Mouse (Mus musculus): Measurements from ENCODE around the gene Crybg3.
A peak's percentile ranks its signal among the peaks of the same experiment; 100 is the strongest.
"Not testable (repeated sequence)": the region's sequence is repeated elsewhere in the genome, so short reads cannot be mapped to it uniquely, and the experiment has no call there.

Crybg3 gene

DNA sequence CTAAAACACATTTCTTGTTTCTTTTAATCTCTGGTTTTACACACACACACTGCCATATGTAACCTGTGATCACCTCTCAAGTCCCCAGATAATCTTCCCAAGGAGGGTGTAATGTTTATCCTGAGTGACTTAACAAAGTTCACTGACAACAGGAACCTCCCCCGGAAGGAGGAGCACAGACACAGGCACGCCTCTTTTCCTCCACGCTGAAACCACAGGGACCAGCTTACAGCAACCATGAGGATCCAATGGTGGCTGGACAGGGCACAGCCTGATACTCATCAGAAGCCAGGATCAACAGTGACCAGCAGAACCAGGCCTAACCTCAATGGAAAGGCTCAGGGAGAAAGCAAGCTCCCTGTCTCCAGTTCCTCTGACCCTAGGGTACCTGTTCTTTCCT lies 68.2 kb downstream of the Crybg3 start:
- no peak for DNase-seq (ENCODE audit: low spot score in 2 of 2)

DNA sequence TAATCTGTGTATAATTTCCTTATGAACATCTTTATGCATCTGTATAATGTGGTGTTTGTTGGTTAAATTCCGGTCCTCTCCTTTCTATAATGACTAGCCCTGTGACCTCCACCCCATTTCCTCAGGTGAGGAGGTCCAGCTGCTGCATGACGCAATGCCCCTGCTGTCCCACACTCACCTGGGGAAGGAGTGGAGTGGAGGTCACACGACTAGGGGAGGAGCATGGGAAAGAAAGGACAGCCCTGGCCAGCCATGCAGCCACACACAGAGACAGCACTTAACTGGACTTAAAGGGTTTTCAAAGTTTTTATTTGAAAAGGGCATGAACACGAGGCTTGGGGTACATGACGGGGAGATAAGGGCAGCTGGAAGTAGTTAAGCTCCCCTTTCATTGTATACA lies 69.5 kb downstream of the Crybg3 start:
- no peak for DNase-seq (ENCODE audit: low spot score in 2 of 2)

DNA sequence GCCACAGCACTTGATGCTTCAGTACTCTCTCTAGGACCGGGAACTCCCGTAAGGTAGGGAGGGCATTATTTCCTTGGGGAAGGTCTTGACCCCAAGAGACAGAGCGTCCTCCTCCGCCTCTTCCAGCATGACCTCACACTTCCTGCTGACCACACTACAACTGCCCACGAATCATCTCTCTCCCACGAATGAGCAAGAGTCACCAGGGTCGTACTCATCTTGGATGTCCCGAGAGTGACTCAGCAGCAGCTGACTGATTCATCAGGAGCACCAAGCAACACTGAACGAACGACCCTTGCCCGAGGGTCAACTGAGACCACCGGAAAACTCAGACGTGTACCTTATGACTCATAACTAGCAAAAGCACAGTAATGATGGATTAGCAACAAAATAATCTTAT lies 71.2 kb downstream of the Crybg3 start:
- no peak for DNase-seq (ENCODE audit: low spot score in 2 of 2)

DNA sequence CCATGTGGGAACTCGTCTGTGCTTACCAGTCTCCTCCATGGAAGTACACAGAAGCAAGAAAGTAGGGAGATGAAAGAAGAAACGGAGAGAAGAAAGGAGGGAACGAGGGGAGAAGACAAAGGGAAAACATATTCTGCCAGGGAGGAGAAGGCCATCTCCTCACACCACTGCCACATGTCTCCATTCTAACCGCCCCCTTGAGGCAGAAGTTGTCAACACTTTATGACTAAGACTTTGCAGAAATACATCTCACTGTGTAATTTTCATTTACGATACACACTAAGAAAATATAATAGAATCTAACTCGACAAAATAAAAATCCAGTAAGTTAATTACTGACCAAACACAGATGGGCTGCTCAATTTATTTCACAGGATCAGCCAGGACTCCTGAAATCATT lies 73.8 kb downstream of the Crybg3 start:
- DNase-seq (ENCODE audit: low spot score in 2 of 2), result no peak

DNA sequence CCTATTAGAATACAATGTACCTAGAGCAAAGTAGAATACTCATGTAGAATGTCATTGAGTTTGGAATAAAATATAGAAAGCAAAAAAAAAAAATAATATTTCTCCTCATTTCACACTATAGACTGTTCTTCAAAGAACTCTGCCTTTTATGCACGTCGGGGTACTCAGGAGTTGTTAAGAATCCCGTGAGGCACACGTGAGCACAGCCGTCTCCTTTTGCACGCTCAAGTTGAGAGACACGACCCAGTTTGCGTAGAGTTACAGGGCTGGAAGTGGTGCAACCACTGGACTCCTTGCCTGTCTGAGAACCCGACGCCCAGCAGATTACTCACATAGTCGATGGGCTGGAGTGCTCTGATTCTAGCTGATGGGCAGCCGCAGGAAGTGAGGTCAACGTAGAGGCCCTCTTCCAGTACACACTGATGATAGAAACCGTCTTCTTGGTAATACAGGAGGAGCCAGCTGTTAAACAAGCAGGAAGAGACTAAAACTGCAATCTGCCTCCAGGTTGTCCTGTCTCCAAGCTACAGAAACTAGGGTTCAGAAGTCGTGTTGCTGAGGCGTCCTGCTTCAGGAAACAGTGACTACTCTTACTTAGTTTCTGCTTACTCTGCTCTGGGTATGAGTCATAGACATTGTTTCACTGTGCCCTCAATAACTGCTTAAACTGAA lies 78.9 kb downstream of the Crybg3 start:
- no peak for DNase-seq (ENCODE audit: low spot score in 2 of 2)

DNA sequence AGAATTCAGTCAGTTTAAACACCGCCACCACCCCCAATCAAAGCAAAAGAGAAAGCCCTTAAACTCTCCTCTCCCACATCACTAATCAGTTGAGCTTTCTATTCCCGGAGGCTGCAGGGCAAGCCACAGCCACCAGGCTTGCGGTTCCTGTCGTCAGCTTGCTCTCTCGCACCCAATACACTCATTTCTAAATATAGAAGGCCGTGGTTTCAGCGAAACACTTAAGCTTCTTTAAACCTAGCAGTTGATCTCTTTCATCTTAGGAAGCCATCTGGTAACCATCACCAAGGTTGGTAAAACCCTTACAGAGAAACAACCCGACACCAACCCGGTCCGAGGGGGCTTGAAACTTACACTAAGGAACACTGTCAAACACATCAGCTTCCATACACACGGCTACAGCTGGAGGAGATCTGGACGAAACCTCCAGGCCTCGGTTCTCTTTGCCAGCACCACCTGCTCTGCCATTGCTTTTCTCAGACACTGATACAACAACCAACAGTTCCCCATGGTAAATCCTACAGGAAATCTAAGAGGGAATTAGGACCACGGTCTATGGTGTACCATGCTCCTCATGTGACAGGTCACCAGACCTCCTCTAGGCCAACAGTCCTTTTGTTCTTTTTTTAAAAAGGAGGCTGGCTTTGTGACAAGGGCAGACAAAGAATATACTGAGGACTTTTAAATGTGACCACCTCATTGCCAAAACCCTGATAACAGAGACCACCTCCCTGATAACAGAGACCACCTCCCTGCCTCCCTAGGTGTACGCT lies 83.1 kb downstream of the Crybg3 start:
- no peak for DNase-seq (ENCODE audit: low spot score in 2 of 2)

DNA sequence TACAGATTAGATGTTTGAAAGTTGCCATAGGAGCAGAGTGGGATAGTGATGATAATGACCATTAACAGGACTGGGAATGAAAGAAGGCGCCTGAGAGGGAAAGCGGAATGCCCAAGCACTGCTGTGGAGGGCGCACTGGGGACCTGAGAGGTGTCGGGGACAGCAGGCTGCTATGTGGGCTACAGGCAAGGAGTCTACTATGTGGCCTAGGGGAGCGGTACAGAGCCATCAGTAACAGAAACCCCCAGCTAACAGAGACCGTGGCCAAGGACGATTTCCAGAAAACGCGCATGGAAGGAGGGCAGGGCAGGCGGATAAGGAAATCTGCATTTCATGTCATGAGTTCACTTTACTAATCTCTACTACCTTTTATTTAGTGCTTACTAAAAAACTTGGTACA lies 83.8 kb downstream of the Crybg3 start:
- DNase-seq (ENCODE audit: low spot score in 2 of 2), result no peak

DNA sequence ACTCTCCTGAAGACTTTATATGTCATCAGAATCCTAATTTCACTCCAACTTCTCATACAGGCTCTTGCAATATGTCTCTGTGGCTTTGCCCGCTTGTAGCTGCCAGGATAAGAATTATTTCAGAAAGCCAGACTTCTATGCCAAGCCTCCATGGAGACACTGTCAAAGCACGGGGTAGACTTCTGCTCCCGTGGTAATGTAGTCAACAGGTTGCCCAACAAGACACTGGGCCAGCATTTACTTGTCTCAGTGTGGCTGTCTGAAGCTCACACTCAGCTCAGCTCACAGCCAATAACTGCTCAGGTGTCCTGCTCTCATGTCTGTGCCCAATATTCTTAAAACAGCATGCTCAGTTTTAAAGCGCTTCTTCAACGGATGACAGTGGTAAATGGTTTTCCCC lies 85.6 kb downstream of the Crybg3 start:
- DNase-seq (ENCODE audit: low spot score in 2 of 2), result no peak

DNA sequence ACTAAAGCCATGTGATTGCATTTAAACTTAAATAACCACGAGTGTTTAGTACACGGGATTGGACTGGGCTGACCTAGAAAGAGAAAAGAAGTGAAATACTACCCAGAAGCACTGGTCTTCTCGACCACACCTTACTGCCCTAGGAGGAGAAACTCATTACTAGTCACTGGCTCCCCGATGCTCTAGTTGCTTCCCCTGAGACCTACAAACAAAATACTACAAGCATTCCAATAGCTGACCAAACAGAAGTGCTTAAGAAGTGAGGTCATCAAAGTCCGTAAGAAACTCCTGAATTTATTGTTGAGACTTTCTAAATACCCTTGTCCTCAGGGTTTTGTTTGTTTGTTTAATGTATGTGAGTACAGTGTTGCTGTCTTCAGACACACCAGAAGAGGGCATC lies 90.9 kb downstream of the Crybg3 start:
- no peak for DNase-seq (ENCODE audit: low spot score in 2 of 2)

DNA sequence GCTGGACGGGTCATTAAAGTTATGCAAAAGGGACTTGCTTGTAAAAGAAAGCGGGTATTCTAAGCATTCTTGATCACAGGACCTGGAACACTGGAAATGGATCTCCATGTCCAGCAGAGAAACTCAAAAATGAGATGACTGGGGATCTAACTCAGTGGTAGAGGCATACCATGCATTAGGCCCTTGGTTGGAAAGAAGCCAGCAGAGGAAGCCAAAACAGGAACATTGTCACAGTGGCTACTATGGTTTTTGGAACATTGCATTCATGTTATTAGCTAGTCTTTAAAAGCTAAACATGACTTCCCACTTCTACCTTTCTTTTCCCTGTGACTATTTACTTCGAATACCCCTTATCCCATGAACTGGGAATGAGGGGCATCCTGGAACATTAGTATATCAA lies 101.6 kb downstream of the Crybg3 start:
- DNase-seq (ENCODE audit: low spot score in 2 of 2), result no peak

DNA sequence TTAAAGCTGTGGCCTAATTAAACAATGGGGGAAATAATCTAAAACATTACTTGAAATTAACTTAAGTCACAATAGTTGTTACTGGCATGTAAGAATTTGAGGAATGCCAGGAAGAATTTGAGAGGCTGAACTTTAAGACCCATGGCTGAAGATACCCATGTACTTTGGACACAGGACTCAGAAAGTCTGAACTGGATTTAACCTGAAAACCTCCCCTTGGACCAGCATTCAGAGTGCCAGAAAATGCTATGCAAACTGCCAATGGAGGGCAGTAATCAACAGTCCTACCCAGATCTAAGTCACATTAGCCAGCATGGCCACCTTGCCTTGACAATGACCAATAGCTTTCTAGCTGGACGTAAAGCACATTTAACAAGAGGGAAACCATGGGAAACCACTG lies 102.8 kb downstream of the Crybg3 start:
- no peak for DNase-seq (ENCODE audit: low spot score in 2 of 2)

DNA sequence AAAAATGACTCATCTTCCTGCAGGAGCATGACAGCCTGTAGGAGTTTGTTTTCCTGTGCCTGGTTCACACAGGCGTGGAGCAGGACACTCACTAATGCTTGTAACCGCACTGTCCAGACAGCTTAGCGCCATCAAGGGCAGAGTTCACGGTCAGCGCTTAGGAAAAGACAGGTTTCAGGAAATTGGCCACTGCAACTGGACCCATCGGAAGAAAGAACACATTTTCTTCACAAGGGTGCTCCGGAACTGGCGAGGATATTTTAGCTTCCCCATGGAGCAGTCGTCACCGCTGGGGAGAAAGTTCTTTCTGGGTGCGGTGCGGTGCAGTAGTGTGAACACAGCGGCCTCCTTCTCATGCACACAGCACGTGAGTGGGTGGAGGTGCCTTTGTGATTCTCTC lies 107.6 kb downstream of the Crybg3 start:
- DNase-seq (ENCODE audit: low spot score in 2 of 2), result no peak

DNA sequence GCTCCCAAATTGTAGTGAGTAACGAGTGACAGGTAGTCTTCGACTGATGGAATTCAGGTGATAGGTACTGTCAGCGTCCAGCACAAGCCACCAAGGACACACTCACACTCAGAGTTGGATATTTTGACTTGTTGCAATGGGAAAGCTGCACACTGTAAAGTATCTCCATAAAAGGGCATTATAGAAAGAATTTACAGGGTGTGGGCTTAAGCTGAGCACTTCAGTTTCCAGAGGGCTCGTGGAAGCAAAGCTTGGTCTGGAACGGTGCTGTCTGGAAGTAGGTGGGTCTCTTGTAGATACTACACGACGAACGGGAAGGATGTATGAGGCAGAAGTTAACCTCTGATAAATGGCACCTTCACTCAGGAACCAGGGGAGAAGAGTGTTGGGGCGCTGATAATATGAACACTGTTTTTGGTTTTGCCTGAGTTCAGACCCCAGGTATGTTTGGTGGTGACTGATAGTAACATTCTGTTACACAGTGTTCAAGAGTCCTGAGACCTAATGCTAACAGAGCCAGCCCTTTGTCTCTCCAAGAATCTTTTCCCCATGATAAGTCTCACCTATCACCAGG lies 112.7 kb downstream of the Crybg3 start:
- no peak for DNase-seq (ENCODE audit: low spot score in 2 of 2)

DNA sequence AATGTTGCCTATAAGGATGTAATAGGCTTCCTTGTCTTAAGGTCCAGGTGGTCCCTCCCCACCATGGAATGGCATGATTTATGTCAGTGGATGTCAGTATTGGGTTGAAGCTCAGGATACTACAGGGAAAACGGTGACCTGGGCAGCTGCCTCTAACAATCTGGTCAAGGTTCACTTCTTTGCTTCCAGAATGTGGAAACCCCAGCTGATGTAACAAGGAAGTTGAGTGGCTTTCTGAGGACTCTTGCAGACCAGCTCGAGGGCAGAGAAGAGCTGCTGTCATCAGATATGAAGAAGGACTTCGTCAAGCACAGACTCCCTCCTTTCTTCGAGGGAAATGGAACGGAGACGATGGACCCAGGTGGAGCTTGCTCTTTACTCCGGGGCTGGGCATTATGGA lies 113.5 kb downstream of the Crybg3 start:
- no peak for DNase-seq (ENCODE audit: low spot score in 2 of 2)

DNA sequence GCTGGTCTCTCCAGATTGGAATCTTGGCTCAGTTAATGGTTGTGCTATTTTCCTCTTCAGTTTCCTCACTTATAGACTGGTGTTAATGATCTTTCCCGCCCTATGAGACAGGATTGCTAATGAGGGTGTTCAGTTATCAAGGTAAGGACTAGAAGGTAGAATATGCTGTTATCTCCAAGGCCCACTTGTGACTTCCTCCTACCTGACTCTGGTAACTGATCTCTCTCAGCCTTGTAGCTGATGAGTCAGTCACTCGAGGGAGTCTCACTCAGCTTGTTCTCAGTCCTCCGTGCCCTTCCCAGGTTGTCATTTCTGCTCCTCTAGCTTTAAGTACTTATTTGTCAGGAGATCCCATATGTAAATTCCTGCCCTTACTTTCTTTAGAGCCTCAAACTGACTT lies 122.8 kb downstream of the Crybg3 start:
- DNase-seq (ENCODE audit: low spot score in 2 of 2), result no peak

DNA sequence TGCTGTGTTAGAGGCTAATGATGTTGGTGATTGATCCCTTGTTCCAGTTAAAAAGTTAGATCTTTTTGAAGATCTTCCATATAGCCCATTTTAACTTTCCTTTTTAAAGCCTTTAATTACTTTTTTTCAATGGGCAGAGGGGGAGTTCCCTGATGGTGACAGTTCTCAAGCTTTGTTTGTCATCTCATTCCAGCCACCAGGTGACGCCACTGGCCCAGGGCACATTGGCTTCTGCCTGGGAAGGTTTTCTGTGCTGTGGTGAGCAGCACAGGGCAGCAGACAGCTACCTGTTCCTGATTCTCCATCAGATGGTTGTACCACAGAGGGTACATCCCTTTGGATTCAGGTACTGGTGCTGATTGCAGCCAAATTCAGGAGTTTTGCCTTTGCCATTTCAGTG lies 126.0 kb downstream of the Crybg3 start:
- peak; percentile 11 to 48 for DNase-seq (ENCODE audit: low spot score in 2 of 2)

DNA sequence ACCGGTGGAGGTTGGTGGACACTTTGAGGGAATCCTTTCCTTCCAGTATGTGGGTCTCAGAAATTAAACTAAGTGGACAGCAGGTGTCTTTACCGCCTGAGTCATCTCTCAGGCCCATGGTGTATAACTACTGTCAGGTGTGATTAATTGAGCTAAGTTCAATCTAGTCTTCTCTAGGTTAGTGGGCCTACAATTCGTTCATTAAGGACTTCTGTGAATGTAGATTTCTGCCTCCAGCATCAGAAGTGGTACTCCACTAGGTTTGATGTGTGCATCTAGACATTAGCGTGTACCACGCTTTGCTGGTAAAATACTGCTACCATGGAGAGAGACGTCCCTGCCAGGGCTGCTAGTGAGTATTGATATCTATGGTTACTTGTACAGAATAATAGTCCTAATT lies 128.2 kb downstream of the Crybg3 start:
- DNase-seq (ENCODE audit: low spot score in 2 of 2), result no peak

DNA sequence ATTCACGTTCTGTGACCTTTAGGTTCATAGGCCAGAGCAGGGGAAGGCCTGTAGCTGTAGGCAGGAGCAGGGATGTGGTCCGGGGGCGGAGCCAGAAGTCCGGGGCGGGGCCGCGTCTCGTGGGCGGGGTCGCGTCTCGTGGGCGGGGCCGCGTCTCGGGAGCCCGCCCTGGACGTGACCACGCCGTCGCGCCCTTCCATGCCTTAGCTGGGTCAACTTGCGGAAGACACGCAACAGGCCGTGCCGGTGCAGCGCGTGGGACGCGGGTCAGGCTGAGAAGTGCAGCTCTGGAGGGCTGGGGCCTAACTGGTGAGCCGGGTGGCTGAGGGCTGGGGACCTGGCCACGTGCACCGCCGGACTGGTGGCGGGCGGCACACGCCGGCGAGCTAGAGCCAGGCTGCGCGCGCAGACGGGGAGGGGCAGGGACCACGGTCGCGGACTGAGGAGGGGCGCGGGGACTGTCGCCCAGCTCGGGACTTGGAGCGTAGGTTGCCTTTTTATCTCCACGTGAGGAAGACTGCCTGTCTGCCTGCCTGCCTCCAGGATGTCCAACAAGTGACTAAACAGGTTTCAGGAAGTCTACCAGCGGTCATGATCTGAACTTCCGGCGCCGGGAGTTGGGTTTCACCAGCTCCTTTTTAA lies 129.0 kb downstream of the Crybg3 start, which contains the start of gene Riox2:
Riox2 (plus strand) TSS at position 139 of the 642 bp plus-strand sequence.
- DNase-seq (ENCODE audit: low spot score in 2 of 2), result peak; percentile 57 to 84

DNA sequence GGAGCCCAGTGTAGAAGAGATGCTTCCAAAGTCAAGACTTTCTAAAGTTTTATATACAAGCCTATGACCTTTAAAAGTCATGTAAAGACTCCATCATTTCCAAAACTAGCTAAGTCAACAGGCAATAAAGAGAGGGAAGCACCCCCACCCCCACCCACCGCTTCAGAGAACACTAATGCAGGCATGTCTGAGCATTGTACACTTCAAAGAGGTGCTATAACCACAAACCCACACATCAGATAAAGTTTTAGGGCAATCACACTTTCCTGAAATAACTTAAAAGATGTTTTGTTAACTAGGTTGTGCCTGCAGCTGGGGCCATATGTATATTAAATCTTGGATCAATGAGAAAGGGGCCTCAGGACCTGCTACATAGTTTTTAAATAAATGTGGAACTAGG lies 130.9 kb downstream of the Crybg3 start:
- DNase-seq (ENCODE audit: low spot score in 2 of 2), result no peak

DNA sequence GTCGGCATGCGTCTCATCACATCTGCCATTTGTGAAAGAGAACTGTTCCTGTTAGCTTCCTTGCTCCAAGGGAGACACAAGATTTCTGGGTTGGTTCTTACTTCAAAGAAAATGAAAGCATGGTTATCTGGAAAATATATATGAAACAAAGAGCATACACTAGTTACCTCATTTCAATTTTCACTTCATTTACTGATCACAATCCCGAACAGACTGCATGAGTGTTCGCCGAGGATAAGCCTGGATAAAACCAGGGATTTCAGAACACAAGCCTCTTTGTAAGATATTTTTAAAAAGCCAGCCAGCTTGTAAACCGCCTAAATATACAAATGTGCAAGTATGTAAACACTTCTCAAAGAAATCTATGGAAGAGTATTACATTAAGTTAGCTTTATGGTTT lies 136.8 kb downstream of the Crybg3 start:
- DNase-seq (ENCODE audit: low spot score in 2 of 2), result no peak

DNA sequence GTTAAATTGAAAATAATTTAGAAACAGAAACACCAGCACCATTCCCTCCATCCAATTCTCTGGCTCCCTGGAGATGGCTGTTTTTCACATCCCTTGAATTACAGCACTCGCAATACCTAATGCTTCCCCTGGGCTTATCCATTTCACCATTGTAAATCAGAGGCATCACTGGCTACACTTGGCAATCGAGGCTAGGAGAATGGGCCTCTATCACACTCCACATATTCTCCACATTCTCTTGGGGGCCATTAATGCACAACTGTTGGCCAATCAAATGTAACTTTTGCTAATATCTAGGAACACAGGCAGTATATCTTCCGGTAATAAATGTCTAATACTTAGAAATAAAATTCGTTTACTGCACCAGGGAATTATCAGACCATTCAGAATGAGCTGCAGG lies 137.2 kb downstream of the Crybg3 start:
- no peak for DNase-seq (ENCODE audit: low spot score in 2 of 2)

DNA sequence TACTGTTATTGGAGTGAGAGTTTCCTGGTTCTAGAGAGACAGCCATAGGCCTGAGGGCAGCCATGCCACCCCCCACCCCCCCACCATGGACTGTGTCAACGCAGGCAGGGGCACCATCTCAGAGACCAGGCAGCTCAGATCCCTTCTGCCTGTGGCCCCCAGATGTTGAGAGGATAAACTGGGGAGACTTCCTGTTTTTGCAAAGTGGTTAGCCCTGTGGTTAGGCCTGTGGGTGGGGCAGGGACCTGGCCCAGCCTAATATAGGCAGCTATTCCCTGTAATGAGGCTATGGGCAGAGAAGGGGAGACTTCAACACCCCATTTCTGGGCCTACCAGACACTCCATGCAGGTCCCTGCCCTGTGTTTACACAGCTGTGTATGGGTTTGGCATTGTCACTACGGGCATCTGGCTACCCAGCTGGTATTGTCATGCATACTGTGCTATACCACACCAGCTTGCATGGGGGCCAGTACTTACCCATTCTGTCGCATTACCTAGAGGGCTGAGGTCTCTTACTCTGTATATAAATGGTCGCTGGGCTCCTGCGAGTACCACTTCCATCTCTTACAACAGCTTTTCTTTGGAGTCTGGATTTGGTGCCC lies 141.4 kb downstream of the Crybg3 start:
- DNase-seq (ENCODE audit: low spot score in 2 of 2), result not testable (repeated sequence)

All from urinary bladder, adult 18-20 months (tissue).